Mouse (Mus musculus) adrenal gland, postnatal 36 days (tissue): Measurements from ENCODE around the gene B3galt1. TPM values are rescaled to one million over a fixed set of nuclear protein-coding genes. Genes with fewer than 3 reads are reported as not detected.

ENCODE experiments used
- DNase-seq, 2 experiments: peaks; one replicate each; pipeline ENCODE4 v3.0.0; 2021; ENCODE audit warnings: mixed read lengths in 1 of 2
- total RNA-seq, 2 experiments: library from RNA; stranded (reverse); gene quantifications; 2 replicates each; pipeline ENCODE4 v1.2.3; 2021

Gene B3galt1
- total RNA-seq, 2 experiments from 2014 or later, result 2.3 to 3.1 TPM

DNA sequence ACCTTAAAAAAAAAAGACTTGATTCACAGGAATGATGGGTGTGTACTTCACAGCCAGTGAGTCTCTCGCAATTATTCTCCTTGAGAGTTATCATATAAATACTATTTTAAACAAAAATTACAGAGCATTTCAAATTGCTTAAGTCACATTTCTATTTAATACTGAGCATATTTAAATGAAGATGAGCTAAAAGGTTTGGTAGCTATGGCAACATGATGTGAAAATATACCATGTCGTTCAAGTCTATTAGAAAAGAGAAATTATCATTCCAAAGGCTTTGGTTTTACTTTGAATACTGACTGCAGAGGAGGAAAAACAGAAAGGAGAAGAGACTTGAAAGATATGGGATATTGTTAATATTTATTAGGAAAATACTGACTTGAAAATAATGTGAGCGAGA is 366.3 kb downstream of the B3galt1 start:
- DNase-seq, result no peak

GRCm38 (mm10) chr2:67948408-67948807 is 382.7 kb downstream of the B3galt1 start:
- no peak for DNase-seq

DNA sequence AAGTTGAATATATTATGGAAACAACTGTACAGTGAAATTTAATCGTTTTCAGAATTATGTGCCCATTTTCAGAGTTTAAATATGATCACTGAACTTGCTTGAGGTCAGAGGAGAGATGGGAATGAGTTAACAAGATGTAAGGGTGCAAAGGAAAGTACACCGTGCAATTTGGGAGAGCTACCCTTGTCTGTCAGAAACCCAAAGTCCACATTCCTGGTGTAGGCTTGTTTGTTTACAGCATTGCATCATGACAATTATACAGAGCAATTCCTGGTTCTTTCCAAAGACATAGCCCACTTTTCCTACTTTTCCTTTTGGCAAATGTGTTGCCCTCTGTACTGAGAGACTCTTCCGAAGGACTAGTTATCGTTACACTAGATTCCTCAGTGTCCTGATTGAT is 390.5 kb downstream of the B3galt1 start:
- DNase-seq, result no peak

DNA sequence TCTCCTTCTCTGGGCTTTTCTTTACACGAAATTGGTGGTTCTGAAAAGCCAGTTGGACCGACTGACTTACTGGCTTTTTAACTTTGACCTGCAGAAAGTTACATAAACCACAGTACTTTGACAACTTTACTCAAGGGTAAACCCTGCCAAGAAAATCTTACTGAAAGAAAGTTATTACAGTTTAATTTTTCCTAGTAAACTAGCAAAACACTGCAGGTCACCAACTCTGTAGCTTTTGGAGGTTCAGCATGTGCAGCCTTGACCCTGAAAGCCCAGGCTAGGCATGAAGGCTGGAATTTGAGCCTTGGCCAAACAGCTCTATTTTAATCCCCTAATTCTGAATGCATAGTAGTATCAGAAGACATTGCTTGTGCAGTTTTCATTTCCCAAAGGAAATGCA is 391.9 kb downstream of the B3galt1 start:
- peak; percentile 2 to 8 for DNase-seq

DNA sequence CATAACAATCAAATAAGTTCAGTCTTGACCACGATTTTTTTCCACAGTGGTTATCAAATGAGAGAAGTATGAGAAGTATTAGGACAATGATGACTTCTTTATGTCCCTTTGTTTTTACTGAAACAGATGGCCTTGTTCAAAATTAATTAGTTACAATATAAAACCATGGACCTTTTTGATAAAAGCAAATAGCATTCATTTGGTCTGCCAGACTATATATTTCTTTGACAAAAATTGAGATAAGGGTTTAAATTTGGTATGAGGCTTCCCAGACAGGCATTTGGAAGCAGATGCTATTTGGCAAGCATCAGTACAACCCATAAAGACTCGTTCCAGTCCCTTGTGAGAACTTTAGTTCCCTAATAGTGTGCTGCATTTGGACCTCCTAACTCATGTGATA is 395.0 kb downstream of the B3galt1 start:
- no peak for DNase-seq

GRCm38 (mm10) chr2:67968812-67969211 is 403.1 kb downstream of the B3galt1 start:
- no peak for DNase-seq

DNA sequence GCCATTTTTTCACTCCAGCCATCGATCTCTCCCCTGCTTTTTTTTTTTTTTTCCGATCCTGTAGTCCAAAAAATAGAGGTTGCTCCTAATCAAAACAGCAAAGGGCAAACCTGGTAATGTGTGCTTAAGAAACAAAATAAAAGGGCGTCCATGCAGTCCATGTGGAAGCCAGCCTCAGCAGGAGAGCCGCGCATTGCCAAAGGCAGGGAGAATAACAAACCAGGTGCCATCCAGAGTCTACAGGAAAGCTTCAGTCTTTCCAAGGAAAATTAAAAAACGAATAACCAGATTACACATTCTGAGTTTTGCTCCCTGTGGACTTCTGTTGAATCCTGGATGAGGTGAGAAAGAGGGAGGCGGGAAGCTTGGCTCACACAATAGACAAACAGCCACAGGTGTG is 405.4 kb downstream of the B3galt1 start:
- DNase-seq, result no peak

- DNase-seq, result no peak
Observed at GRCm38 (mm10) chr2:67971576-67971975, 405.9 kb downstream of the B3galt1 start.

DNA sequence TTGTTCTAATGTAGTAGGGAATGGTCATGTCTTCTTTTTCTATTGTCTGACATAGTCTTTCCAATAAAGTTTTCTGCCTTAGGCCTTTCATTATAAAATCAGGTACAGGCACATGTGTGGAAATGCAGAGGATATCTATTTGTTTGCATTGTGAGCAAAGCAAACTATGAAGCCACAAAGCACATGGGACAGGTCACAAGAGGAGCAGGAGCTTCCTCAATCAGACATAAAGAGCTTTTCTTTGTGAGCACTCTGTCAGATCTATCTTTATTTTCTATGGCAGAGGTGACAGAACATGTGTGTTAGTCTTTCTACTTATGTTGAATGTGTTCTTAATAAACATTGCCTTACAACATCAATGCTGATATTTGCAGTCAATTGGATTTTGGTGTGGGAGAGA is 410.1 kb downstream of the B3galt1 start:
- DNase-seq, result no peak

- DNase-seq, result peak; percentile 3 to 22
Observed at GRCm38 (mm10) chr2:67976488-67976887, 410.8 kb downstream of the B3galt1 start.

DNA sequence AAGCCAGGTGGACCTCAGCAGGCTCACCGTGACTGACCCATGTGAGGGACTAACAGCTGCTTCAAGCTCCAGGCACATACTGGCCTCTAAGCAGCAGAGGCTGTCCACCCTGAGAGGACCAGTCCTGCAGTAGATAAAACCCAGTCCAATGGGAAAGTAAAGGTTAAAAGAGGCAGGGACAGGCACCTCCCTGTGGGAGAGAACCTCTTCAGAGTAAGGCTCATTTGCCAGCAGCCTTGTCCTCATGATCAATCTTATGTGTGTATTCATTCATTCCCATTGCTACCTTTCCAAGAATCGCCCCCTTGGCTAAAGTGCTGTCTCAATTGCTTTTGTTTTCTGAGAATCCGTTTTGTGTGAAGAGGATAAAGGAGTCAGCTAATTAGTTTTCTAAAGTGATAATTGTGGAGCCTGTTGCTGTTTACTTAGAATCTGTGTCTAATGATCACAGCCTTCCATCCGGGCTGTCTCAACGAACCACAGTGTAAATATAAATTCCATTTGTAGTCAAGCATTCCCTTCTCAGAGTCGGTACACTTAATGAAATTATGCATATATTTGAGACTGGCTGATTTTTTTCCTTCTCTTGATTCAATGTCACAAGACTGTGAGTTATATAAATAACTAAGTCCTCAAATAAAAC is 412.1 kb downstream of the B3galt1 start:
- no peak for DNase-seq

GRCm38 (mm10) chr2:67983563-67983962 is 417.9 kb downstream of the B3galt1 start:
- DNase-seq, result no peak

GRCm38 (mm10) chr2:67985133-67985532 is 419.5 kb downstream of the B3galt1 start:
- no peak for DNase-seq

GRCm38 (mm10) chr2:67993421-67993820 is 427.8 kb downstream of the B3galt1 start:
- DNase-seq, result no peak

GRCm38 (mm10) chr2:68003091-68003490 is 437.4 kb downstream of the B3galt1 start:
- no peak for DNase-seq

- no peak for DNase-seq
Observed at GRCm38 (mm10) chr2:68005210-68005609, 439.5 kb downstream of the B3galt1 start.

DNA sequence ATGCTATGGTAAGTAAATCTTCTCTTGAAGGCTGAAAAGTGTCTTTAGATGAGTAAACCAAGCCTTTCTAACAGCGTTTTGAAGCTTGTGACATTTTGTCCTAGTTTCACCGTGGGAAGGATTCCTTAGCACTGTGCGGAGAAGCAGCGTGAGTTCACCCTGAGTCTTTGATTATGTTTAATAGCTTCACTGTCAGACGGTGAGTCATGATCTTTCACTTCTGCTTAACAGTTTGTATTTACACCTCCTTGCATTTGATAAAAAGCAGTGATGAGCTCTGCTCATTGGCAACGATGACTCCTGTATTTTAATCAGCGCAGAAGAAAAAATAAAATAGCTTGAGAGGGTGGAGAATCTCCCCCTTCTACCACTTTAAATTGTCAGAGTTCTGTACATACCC is 440.0 kb downstream of the B3galt1 start:
- DNase-seq, result no peak

- no peak for DNase-seq
Observed at GRCm38 (mm10) chr2:68011336-68011735, 445.7 kb downstream of the B3galt1 start.

GRCm38 (mm10) chr2:68020251-68020680 is 454.6 kb downstream of the B3galt1 start:
- no peak for DNase-seq

DNA sequence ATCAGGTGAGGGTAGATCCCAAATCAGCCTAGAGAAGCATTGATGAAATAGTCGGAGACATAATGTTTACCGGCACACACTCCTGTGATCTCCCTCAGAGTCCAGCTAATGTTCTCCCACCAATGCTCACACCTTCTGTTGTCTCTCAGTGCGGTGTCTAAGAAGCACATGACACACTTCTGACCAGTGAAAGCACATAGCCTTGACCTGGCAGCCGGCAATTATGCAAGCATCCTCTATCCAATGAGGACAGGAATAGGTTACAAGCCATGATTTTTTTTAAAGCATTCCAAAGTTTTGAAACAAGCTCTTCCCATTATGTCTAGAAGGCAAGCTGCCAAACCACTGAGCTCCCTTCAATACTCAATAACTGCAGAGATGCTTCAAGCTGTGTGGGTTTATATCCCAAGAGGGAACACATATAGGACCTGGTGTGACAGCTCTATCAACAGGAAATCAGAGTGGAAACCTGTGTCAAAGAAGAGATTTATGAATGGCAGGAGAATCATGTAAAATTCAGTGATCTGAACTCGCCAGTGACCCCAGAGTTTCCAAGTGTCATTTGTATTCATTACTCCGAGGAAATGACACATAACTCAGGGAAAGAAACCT is 456.0 kb downstream of the B3galt1 start:
- peak in 1 of 2 experiments; percentile 4 for DNase-seq

DNA sequence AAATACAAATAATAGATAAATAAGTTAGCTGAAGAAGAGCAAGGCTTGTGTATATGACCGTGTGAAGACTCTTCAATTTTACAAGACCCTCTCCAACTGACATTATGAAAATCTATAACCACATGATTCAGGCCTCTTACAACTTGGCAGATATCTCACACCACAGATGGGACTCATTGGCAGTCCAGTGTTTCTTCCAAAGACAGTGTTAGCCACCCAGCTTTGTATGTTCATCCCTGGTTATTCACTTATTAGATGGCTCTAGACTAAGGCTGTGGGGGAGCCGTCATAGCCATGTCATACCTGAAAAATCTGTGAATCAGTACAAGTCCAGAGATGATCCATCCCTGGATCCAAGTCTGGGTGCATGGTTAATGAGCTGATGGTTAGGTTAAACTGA is 463.1 kb downstream of the B3galt1 start:
- DNase-seq, result no peak

- DNase-seq, result no peak
Observed at GRCm38 (mm10) chr2:68034711-68035110, 469.0 kb downstream of the B3galt1 start.

- no peak for DNase-seq
Observed at GRCm38 (mm10) chr2:68040752-68041151, 475.1 kb downstream of the B3galt1 start.

- no peak for DNase-seq
Observed at GRCm38 (mm10) chr2:68052481-68052880, 486.8 kb downstream of the B3galt1 start.
